Mouse (Mus musculus) limb, embryonic 11.5 days (tissue): ENCODE data around the gene Atp6v0b. TPM values are rescaled to one million over a fixed set of nuclear protein-coding genes. Genes with fewer than 3 reads are reported as not detected.

Source experiments
- ATAC-seq: fragments of 200-750 bp; cut with Nextera tagmentation; 2 replicates; pipeline ENCODE4 v1.8.0; 2017; ENCODE audit warnings: low read depth; ENCODE audit not compliant: insufficient number of reproducible peaks, low FRiP score, low TSS enrichment
- DNase-seq: peaks from one replicate; pipeline ENCODE4 v3.0.0-alpha.2; 2015; ENCODE audit warnings: low spot score
- H3K27ac ChIP-seq: fragments of 300-500 bp; sonication (generic); replicated peaks from 2 replicates; pipeline ENCODE4 v1.5.1; 2014; ENCODE audit warnings: low read depth, mild to moderate bottlenecking, low read length
- H3K27me3 ChIP-seq: fragments of 300-500 bp; sonication (generic); 2 replicates; pipeline ENCODE4 v1.6.1; 2014; ENCODE audit warnings: mild to moderate bottlenecking, low read length, mixed read lengths; ENCODE audit not compliant: control insufficient read depth, insufficient read depth
- H3K36me3 ChIP-seq: fragments of 300-500 bp; sonication (generic); 2 replicates; pipeline ENCODE4 v1.6.1; 2014; ENCODE audit warnings: mild to moderate bottlenecking, low read length, moderate library complexity, mixed read lengths; ENCODE audit not compliant: control insufficient read depth, insufficient read depth
- H3K4me1 ChIP-seq: fragments of 300-500 bp; sonication (generic); 2 replicates; pipeline ENCODE4 v1.6.1; 2014; ENCODE audit warnings: low read length, mixed read lengths; ENCODE audit not compliant: control insufficient read depth, insufficient read depth
- H3K4me2 ChIP-seq: fragments of 300-500 bp; sonication (generic); 2 replicates; pipeline ENCODE4 v1.6.1; 2014; ENCODE audit warnings: low read depth, mild to moderate bottlenecking, moderate library complexity; ENCODE audit not compliant: severe bottlenecking
- H3K4me3 ChIP-seq: fragments of 300-500 bp; sonication (generic); 2 replicates; pipeline ENCODE4 v1.5.1; 2014; ENCODE audit warnings: low read depth, low read length
- H3K9ac ChIP-seq: fragments of 300-500 bp; sonication (generic); 2 replicates; pipeline ENCODE4 v1.6.1; 2014; ENCODE audit warnings: mild to moderate bottlenecking, low read length
- H3K9me3 ChIP-seq: fragments of 300-500 bp; sonication (generic); 2 replicates; pipeline ENCODE4 v1.6.1; 2016; ENCODE audit warnings: low read length; ENCODE audit not compliant: control insufficient read depth
- WGBS: fragments of 180-500 bp; shearing (Covaris S2); extraction: QIAGEN DNeasy Blood & Tissue Kit; methylation state at CpG from one replicate; pipeline ENCODE4 v1.1.7; 2014; 5-methylcytosine and 5-hydroxymethylcytosine counted together
- polyA plus RNA-seq: library from polyadenylated mRNA; unstranded; fragments of >200 nt; fragmentation: Nextera tagmentation; extraction: Ambion mirVana; gene quantifications from 2 replicates; pipeline ENCODE4 v1.2.1, GENCODE M21; 2014

Atp6v0b gene
- polyA plus RNA-seq, 1 experiment from 2014 or later, result 158 TPM

GRCm38 (mm10) chr4:117849506-117849905 lies 37.6 kb downstream of the Atp6v0b start:
- Histone ChIP-seq H3K4me1 (peaks cover 5% of the 10 kb centered on the region; the same call in 1 of the 2 replicates), H3K36me3 (peaks cover 3% of the 10 kb centered on the region; the same call in 1 of the 2 replicates), H3K27ac (no peak overlapping the region), H3K4me3 (no peak overlapping the region), H3K9me3 (no peaks in the 10 kb centered on the region), H3K27me3 (no peaks in the 10 kb centered on the region), H3K4me2 (no peak overlapping the region), H3K9ac (no peak overlapping the region)
- WGBS, result 69% methylated on average over 5 of the region's 5 CpGs
- no peak for ATAC-seq
- DNase-seq, result no peak

DNA sequence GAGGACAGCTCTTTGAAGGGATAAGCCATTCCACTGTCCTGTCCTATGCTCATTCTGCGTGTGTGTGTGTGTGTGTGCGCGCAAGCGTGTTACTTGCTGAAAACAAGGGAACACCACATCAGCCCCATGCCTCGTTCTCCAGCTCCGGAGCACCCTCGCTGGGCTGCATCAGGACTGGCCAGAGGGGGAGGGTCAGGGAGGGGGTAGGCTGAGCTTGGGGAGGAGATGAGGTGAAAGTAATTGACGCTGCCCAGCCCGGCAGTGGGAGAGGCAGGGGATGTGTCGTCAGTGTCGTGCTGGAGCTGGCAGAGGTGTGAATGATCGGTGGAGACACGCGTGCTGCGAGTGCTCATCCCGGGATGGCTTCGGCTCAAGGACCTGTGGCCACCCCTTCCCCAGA lies 38.1 kb downstream of the Atp6v0b start:
- Histone ChIP-seq H3K27ac (no peak overlapping the region), H3K9me3 (no peaks in the 10 kb centered on the region), H3K27me3 (no peaks in the 10 kb centered on the region), H3K4me3 (no peak overlapping the region), H3K36me3 (peaks cover 3% of the 10 kb centered on the region; the same call in 1 of the 2 replicates), H3K9ac (no peak overlapping the region), H3K4me1 (peaks cover 5% of the 10 kb centered on the region; the same call in 1 of the 2 replicates), H3K4me2 (no peak overlapping the region)
- WGBS, result 53% methylated on average over 17 of the region's 17 CpGs
- no peak for DNase-seq
- ATAC-seq, result no peak

DNA sequence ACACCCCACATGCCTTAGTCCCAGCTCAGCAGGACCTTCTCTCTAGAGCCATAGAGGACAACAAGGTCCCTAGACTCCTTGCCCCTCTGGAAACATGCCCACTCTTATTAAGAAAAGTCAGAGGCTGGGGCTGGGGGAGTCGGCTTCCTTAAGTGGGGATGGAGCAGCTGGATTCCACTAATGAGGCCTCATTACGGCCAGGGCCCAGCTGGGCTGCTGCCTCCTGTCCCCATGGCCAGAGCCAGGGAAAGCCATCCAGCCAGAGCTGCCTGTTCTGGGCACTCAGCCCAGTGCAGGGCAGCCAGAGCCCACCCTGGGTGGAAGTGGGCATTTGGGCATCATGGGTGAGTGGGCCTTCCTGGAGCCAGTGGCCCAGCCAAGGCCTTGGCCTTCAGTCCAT lies 40.1 kb downstream of the Atp6v0b start:
- DNase-seq, result peak; percentile 64
- H3K4me3 ChIP-seq, result no peak overlapping the region
- WGBS, result 11% methylated on average over 2 of the region's 2 CpGs

GRCm38 (mm10) chr4:117846261-117846660 lies 40.9 kb downstream of the Atp6v0b start:
- 96% methylated on average over 4 of the region's 4 CpGs for WGBS
- no peak overlapping the region for H3K9ac ChIP-seq
- H3K4me1 ChIP-seq, result peaks cover 5% of the 10 kb centered on the region; the same call in 1 of the 2 replicates
- no peak overlapping the region for H3K4me2 ChIP-seq
- no peak for ATAC-seq
- no peaks in the 10 kb centered on the region for H3K27me3 ChIP-seq
- 0 out of 2 replicates have a peak overlapping the region, but pooled peaks have one; percentile 22 for H3K27ac ChIP-seq
- no peak for DNase-seq
- H3K4me3 ChIP-seq, result no peak overlapping the region
- H3K36me3 ChIP-seq, result peaks cover 3% of the 10 kb centered on the region; the same call in 1 of the 2 replicates
- H3K9me3 ChIP-seq, result no peaks in the 10 kb centered on the region

More for the DNA sequence above, 40.1 kb downstream of the Atp6v0b start:
- peaks cover 3% of the 10 kb centered on the region; the same call in 1 of the 2 replicates for H3K36me3 ChIP-seq
- H3K4me2 ChIP-seq, result no peak overlapping the region; the same call in 1 of the 2 replicates
- H3K27ac ChIP-seq, result peak overlapping the region; percentile 22
- no peaks in the 10 kb centered on the region for H3K27me3 ChIP-seq
- H3K9me3 ChIP-seq, result no peaks in the 10 kb centered on the region
- H3K4me1 ChIP-seq, result peaks cover 5% of the 10 kb centered on the region; the same call in 1 of the 2 replicates
- no peak for ATAC-seq
- H3K9ac ChIP-seq, result no peak overlapping the region

- ATAC-seq, result no peak
- Histone ChIP-seq H3K4me1 (peaks cover 5% of the 10 kb centered on the region; the same call in 1 of the 2 replicates), H3K36me3 (peaks cover 3% of the 10 kb centered on the region; the same call in 1 of the 2 replicates), H3K9ac (no peak overlapping the region), H3K27ac (no peak overlapping the region), H3K9me3 (no peaks in the 10 kb centered on the region), H3K4me2 (no peak overlapping the region), H3K27me3 (no peaks in the 10 kb centered on the region), H3K4me3 (no peak overlapping the region)
- DNase-seq, result no peak
- 88% methylated on average over 11 of the region's 11 CpGs for WGBS
Measured at GRCm38 (mm10) chr4:117845316-117845715, 41.8 kb downstream of the Atp6v0b start.

DNA sequence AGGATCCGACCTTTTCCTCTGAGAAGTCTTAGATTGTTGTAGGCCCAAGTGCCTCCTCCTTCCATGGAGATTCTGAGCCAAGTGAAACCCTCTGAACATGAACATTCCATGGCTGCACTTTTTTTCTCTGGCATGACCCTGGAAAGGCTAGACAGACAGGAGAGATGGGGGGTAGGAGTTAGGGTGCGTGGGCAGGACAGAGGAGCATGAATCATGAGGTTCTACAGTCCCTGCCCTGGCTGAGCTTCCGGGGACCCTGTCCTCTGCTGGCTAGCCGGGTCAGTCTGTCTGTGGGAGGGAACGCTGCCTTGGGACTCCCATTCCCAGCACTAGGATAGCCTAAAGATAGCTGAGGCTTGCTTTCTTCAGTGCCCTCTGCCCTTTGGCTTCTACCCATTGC lies 42.7 kb downstream of the Atp6v0b start:
- no peak for ATAC-seq
- peaks cover 5% of the 10 kb centered on the region; the same call in 1 of the 2 replicates for H3K4me1 ChIP-seq
- no peak overlapping the region for H3K4me2 ChIP-seq
- DNase-seq, result no peak
- no peaks in the 10 kb centered on the region for H3K27me3 ChIP-seq
- H3K27ac ChIP-seq, result no peak overlapping the region
- WGBS, result 84% methylated on average over 5 of the region's 5 CpGs
- no peaks in the 10 kb centered on the region for H3K9me3 ChIP-seq
- peaks cover 3% of the 10 kb centered on the region; the same call in 1 of the 2 replicates for H3K36me3 ChIP-seq
- no peak overlapping the region for H3K9ac ChIP-seq
- H3K4me3 ChIP-seq, result no peak overlapping the region

GRCm38 (mm10) chr4:117843101-117843500 lies 44.0 kb downstream of the Atp6v0b start:
- no peak overlapping the region for H3K27ac ChIP-seq
- H3K4me1 ChIP-seq, result peaks cover 5% of the 10 kb centered on the region; the same call in 1 of the 2 replicates
- ATAC-seq (no peak), DNase-seq (no peak)
- 87% methylated on average over 5 of the region's 5 CpGs for WGBS
- no peak overlapping the region for H3K9ac ChIP-seq
- H3K4me3 ChIP-seq, result no peak overlapping the region
- peaks cover 3% of the 10 kb centered on the region; the same call in 1 of the 2 replicates for H3K36me3 ChIP-seq
- H3K4me2 ChIP-seq, result no peak overlapping the region
- H3K27me3 ChIP-seq, result no peaks in the 10 kb centered on the region
- H3K9me3 ChIP-seq, result no peaks in the 10 kb centered on the region

DNA sequence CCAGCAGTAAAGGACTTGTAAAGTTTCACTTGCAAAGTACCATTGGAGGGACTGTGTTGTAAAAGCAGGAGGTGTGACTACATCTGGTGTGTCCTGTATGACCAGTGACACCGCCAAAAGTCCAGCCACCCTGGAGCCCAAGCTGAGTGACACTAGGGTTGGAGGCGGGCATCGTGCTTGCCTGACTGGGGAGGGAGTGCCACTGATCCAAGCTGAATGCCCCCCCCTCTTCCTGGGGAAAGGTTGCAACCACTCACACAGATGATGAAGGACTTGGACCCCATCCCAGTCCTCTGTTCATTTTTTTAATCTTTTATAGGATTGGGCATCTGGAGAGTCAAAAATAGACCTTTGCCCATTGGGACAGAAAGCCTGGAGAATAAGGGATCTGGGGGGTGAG lies 45.6 kb downstream of the Atp6v0b start:
- Histone ChIP-seq H3K27me3 (no peaks in the 10 kb centered on the region), H3K4me1 (0 out of 2 replicates have a peak, but pooled peaks cover 5% of the 10 kb centered on the region), H3K4me3 (no peak overlapping the region), H3K9ac (no peak overlapping the region), H3K27ac (no peak overlapping the region), H3K9me3 (no peaks in the 10 kb centered on the region), H3K4me2 (no peak overlapping the region), H3K36me3 (peaks cover 3% of the 10 kb centered on the region; the same call in 1 of the 2 replicates)
- no peak for DNase-seq
- WGBS, result 61% methylated on average over 3 of the region's 3 CpGs
- no peak for ATAC-seq

- H3K36me3 ChIP-seq, result no peaks in the 10 kb centered on the region; the same call in 1 of the 2 replicates
- H3K4me2 ChIP-seq, result no peak overlapping the region
- 0 out of 2 replicates have a peak, but pooled peaks cover 5% of the 10 kb centered on the region for H3K4me1 ChIP-seq
- H3K27ac ChIP-seq, result no peak overlapping the region
- no peaks in the 10 kb centered on the region for H3K27me3 ChIP-seq
- ATAC-seq (no peak), DNase-seq (no peak)
- H3K4me3 ChIP-seq, result no peak overlapping the region
- no peak overlapping the region for H3K9ac ChIP-seq
- WGBS, result 90% methylated on average over 5 of the region's 5 CpGs
- no peaks in the 10 kb centered on the region for H3K9me3 ChIP-seq
Measured at GRCm38 (mm10) chr4:117840821-117841220, 46.3 kb downstream of the Atp6v0b start.
